Mouse (Mus musculus): ENCODE results near the gene Myo9a. TPM values are rescaled to one million over a fixed set of nuclear protein-coding genes. Genes with fewer than 3 reads are reported as not detected.
"Not testable (repeated sequence)": the region's sequence is repeated elsewhere in the genome, so short reads cannot be mapped to it uniquely, and the experiment has no call there.

Gene Myo9a
- polyA plus RNA-seq, 1 experiment, result 21.9 TPM

- DNase-seq (ENCODE audit: extremely low spot score in 1 of 2, low spot score in 1 of 2), result no peak
These were observed 196.6 kb downstream of the Myo9a start for GRCm38 (mm10) chr9:59947271-59947670.

- no peak for DNase-seq (ENCODE audit: extremely low spot score in 1 of 2, low spot score in 1 of 2)
These were observed 197.5 kb downstream of the Myo9a start for GRCm38 (mm10) chr9:59948226-59948625.

GRCm38 (mm10) chr9:59948691-59949250, 198.1 kb downstream of the Myo9a start:
- DNase-seq (ENCODE audit: extremely low spot score in 1 of 2, low spot score in 1 of 2), result no peak

GRCm38 (mm10) chr9:59949511-59949910, 198.8 kb downstream of the Myo9a start:
- DNase-seq (ENCODE audit: extremely low spot score in 1 of 2, low spot score in 1 of 2), result no peak

GRCm38 (mm10) chr9:59949981-59950380, 199.3 kb downstream of the Myo9a start:
- no peak for DNase-seq (ENCODE audit: extremely low spot score in 1 of 2, low spot score in 1 of 2)

GRCm38 (mm10) chr9:59951001-59951750, 200.5 kb downstream of the Myo9a start:
- DNase-seq (ENCODE audit: extremely low spot score in 1 of 2, low spot score in 1 of 2), result no peak

- DNase-seq (ENCODE audit: extremely low spot score in 1 of 2, low spot score in 1 of 2), result no peak
These were observed 201.2 kb downstream of the Myo9a start for GRCm38 (mm10) chr9:59951943-59952342.

- no peak for DNase-seq (ENCODE audit: extremely low spot score in 1 of 2, low spot score in 1 of 2)
These were observed 201.9 kb downstream of the Myo9a start for GRCm38 (mm10) chr9:59952515-59953070.

GRCm38 (mm10) chr9:59953556-59953955, 202.9 kb downstream of the Myo9a start:
- DNase-seq (ENCODE audit: extremely low spot score in 1 of 2, low spot score in 1 of 2), result no peak

- no peak for DNase-seq (ENCODE audit: extremely low spot score in 1 of 2, low spot score in 1 of 2)
These were observed 204.5 kb downstream of the Myo9a start for GRCm38 (mm10) chr9:59955199-59955598.

GRCm38 (mm10) chr9:59955692-59956091, 205.0 kb downstream of the Myo9a start:
- DNase-seq (ENCODE audit: extremely low spot score in 1 of 2, low spot score in 1 of 2), result no peak

- no peak for DNase-seq (ENCODE audit: extremely low spot score in 1 of 2, low spot score in 1 of 2)
These were observed 205.8 kb downstream of the Myo9a start for GRCm38 (mm10) chr9:59956496-59956895.

- not testable (repeated sequence) for DNase-seq (ENCODE audit: extremely low spot score in 1 of 2, low spot score in 1 of 2)
These were observed 207.4 kb downstream of the Myo9a start for GRCm38 (mm10) chr9:59958115-59958514.

- DNase-seq (ENCODE audit: extremely low spot score in 1 of 2, low spot score in 1 of 2), result peak; percentile 29 to 88
These were observed 208.6 kb downstream of the Myo9a start for GRCm38 (mm10) chr9:59959276-59959675.

GRCm38 (mm10) chr9:59960559-59960958, 209.9 kb downstream of the Myo9a start, which contains the start of gene Nr2e3:
Gene Nr2e3, minus strand, starts transcription at chr9:59960659.
- DNase-seq (ENCODE audit: extremely low spot score in 1 of 2, low spot score in 1 of 2), result no peak

GRCm38 (mm10) chr9:59961201-59961955, 210.7 kb downstream of the Myo9a start:
- no peak for DNase-seq (ENCODE audit: extremely low spot score in 1 of 2, low spot score in 1 of 2)

- peak; percentile 55 to 64 for DNase-seq (ENCODE audit: extremely low spot score in 1 of 2, low spot score in 1 of 2)
These were observed 213.7 kb downstream of the Myo9a start for GRCm38 (mm10) chr9:59964367-59964766.

- no peak for DNase-seq (ENCODE audit: extremely low spot score in 1 of 2, low spot score in 1 of 2)
These were observed 214.3 kb downstream of the Myo9a start for GRCm38 (mm10) chr9:59965046-59965445.

- peak in 1 of 2 experiments; percentile 88 for DNase-seq (ENCODE audit: extremely low spot score in 1 of 2, low spot score in 1 of 2)
These were observed 218.7 kb downstream of the Myo9a start for GRCm38 (mm10) chr9:59969383-59969782.

- no peak for DNase-seq (ENCODE audit: extremely low spot score in 1 of 2, low spot score in 1 of 2)
These were observed 220.6 kb downstream of the Myo9a start for GRCm38 (mm10) chr9:59971263-59971662.
